Mouse (Mus musculus) frontal cortex, adult 2 months (tissue): ENCODE measurements around the gene Ssh3. TPM values are rescaled to one million over a fixed set of nuclear protein-coding genes. Genes with fewer than 3 reads are reported as not detected.
"Not testable (repeated sequence)": the region's sequence is repeated elsewhere in the genome, so short reads cannot be mapped to it uniquely, and the experiment has no call there.

Experiments used
- DNase-seq, 2 experiments: peaks; one replicate each; pipeline ENCODE4 v3.0.0; 2022; ENCODE audit warnings: low spot score in 1 of 2; ENCODE audit errors: extremely low spot score in 1 of 2
- polyA plus RNA-seq: library from polyadenylated mRNA; depleted of rRNA; stranded (reverse); fragments of >200 nt; gene quantifications from 2 replicates; pipeline ENCODE4 v1.2.3, GENCODE M21; 2012

The Ssh3 gene
- polyA plus RNA-seq, 1 experiment = 106 TPM

GRCm38 (mm10) chr19:4254230-4254629 lies 14.8 kb downstream of the Ssh3 start:
- DNase-seq = no peak

GRCm38 (mm10) chr19:4248683-4249082 lies 20.3 kb downstream of the Ssh3 start:
- DNase-seq = not testable (repeated sequence)

GRCm38 (mm10) chr19:4247010-4247409 lies 22.0 kb downstream of the Ssh3 start:
- DNase-seq = no peak

- DNase-seq = no peak
Measured at GRCm38 (mm10) chr19:4244775-4245174, 24.2 kb downstream of the Ssh3 start.

- no peak for DNase-seq
Measured at GRCm38 (mm10) chr19:4242416-4242815, 26.6 kb downstream of the Ssh3 start.

- no peak for DNase-seq
Measured at GRCm38 (mm10) chr19:4240247-4240668, 28.7 kb downstream of the Ssh3 start.

GRCm38 (mm10) chr19:4234548-4234947 lies 34.4 kb downstream of the Ssh3 start:
- no peak for DNase-seq

- no peak for DNase-seq
Measured at GRCm38 (mm10) chr19:4232651-4233050, 36.3 kb downstream of the Ssh3 start.

GRCm38 (mm10) chr19:4232186-4232572 lies 36.8 kb downstream of the Ssh3 start:
- DNase-seq = peak in 1 of 2 experiments; percentile 59

GRCm38 (mm10) chr19:4231253-4232185 lies 37.5 kb downstream of the Ssh3 start, which contains the start of gene Pold4:
Pold4 (plus strand) TSS chr19:4231899.
- peak; percentile 96 to 99 for DNase-seq

- DNase-seq = peak in 1 of 2 experiments; percentile 22
Measured at GRCm38 (mm10) chr19:4230415-4230814, 38.6 kb downstream of the Ssh3 start.

- no peak for DNase-seq
Measured at GRCm38 (mm10) chr19:4229451-4230076, 39.4 kb downstream of the Ssh3 start.

GRCm38 (mm10) chr19:4228891-4229290 lies 40.1 kb downstream of the Ssh3 start:
- no peak for DNase-seq

- DNase-seq = peak in 1 of 2 experiments; percentile 89
Measured at GRCm38 (mm10) chr19:4227894-4228678, 40.9 kb downstream of the Ssh3 start.

- no peak for DNase-seq
Measured at GRCm38 (mm10) chr19:4227446-4227845, 41.5 kb downstream of the Ssh3 start.

- DNase-seq = no peak
Measured at GRCm38 (mm10) chr19:4226779-4227178, 42.2 kb downstream of the Ssh3 start.

- DNase-seq = no peak
Measured at GRCm38 (mm10) chr19:4222165-4222564, 46.8 kb downstream of the Ssh3 start.

- no peak for DNase-seq
Measured at GRCm38 (mm10) chr19:4220957-4221743, 47.8 kb downstream of the Ssh3 start.

- no peak for DNase-seq
Measured at GRCm38 (mm10) chr19:4220416-4220815, 48.6 kb downstream of the Ssh3 start.

GRCm38 (mm10) chr19:4219943-4220342 lies 49.0 kb downstream of the Ssh3 start:
- DNase-seq = no peak
